Mouse (Mus musculus) urinary bladder, postnatal 36 days (tissue): ENCODE data around the gene Rplp0.

ENCODE experiments used
- DNase-seq, 2 experiments: peaks; one replicate each; pipeline ENCODE4 v3.0.0; 2022; ENCODE audit warnings: low spot score in 2 of 2, mixed read lengths in 1 of 2

Gene Rplp0

DNA sequence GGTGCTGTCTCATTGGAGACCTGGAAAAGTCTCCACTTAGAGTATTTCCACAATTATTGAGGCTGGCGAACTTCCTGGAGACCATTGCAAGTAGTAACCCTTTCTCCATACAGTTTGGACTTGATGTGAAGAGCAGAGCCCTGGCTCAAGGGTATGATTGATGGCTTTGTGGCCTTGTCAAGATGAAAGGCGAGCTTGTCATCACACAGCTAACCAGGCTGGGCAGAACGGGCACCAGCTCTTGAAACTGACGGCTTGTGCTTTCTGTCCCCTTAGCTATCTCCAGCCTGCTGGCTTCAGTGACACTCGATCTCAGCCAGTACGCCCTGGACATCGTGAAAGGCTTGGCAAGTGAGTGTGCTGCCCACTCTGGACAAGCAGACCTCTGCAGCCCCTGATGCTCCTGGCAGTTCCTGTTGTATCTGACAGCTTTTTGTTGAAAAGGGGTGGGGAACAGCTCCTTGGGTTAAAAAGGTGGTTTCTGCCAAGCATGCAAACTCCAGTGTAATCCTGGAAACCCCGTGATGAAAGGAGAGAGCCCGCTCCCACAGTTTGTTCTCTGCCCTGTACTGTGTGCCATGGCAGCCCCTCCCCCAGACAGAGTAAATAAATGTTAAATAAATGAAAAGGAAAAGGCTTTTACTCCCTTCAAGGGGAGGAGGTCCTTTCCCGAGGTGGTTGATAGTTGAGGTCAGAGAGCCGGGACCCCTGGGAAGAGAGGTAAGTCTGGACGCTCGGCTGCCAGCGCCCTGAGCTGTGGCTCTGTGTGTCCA lies 21.1 kb downstream of the Rplp0 start:
- DNase-seq, result no peak

DNA sequence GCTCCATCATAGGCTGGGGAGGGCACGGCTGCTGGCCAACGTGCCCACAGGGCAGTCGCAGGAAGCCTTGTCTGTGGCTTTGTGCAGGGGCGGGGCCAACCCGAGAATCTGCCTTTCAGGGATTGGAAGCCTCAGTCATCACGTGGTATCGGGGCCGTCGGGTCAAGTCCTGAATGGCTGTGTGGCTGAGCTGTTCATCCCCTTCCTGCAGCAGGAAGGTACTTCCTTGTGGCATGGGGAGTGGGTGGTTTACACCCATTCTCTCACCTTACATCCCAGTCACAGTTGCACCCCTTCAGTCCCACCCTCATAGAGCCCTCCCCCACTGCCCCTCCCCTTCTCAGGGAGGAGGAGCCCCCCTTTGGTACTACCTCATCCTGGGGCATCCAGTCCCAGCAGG lies 22.4 kb downstream of the Rplp0 start:
- no peak for DNase-seq

DNA sequence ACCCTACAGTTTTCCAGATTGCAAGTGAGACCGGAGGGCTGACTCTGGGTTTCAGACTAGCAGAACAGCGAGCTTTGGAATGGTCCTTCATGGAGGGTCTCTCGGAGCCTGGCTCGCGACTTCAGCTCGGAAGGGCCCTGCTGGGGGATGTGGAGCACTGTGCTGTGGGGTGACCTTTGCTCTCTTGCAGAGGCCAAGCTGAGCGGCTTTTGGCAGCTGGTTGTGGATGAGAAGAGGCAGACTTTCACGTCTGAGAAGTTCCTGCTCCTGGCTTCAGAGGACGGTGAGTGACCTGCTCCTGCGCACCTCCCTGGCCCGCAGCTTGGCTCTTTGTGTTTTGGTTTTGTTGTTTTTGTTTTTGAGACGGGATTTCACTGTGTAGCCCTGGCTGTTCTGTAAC lies 26.3 kb downstream of the Rplp0 start:
- no peak for DNase-seq

DNA sequence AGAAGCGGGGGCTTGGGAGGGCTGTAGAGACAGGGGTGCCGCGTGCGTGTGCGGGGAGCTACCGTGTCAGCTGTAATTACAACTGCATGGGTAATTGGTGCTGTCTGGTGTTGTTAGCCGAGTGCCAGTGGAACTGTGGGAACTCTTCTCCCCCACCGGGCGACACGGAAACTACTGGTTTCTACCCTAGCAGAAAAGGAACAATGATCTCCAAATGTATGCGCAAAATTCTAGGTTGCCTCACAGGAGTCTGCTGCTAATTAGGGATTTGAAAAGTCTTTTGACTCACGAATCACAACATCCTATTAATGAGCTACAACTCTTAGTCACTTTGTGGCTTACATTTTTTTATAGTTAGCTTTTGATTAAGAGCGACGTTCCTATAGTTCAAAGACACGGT lies 26.9 kb downstream of the Rplp0 start:
- DNase-seq, result no peak

DNA sequence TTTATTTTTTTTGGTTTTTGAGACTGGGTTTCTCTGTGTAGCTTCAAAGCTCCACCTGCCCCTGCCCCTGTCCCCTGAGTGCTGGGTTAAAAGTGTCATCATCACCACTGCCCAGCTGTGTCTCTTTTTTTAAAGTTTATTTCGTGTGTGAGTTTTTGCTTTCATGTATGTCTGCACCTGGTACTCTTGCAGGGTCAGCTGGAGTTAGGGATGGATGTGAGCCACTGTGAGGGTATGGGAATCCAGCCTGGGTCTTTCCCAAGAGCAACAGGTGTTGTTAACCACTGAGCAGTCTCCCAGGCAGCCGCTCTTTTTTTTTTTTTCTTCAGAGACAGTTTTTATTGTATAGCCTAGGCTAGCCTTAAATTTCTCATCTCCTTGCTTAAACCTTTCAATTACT lies 27.5 kb downstream of the Rplp0 start:
- DNase-seq, result no peak

DNA sequence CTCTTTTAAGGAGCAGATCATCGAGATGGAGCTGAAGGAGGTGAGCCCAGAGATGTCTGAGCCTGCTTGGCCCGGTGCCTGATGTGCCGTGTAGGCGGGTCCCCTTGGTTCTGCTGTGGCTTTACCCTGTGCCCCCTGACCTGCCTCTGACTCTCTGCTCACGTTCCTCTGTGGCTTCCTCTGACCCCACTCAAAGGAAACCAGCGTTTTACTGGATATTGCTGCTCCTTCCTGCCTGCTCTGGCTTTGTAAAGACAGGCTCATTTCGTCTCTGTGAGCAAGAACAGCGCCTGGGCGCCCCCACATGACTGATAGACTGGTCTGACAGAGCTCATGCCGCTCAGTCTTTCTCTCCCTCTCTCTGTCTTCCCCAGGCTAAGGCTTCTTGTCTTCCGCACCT lies 31.8 kb downstream of the Rplp0 start:
- no peak for DNase-seq

DNA sequence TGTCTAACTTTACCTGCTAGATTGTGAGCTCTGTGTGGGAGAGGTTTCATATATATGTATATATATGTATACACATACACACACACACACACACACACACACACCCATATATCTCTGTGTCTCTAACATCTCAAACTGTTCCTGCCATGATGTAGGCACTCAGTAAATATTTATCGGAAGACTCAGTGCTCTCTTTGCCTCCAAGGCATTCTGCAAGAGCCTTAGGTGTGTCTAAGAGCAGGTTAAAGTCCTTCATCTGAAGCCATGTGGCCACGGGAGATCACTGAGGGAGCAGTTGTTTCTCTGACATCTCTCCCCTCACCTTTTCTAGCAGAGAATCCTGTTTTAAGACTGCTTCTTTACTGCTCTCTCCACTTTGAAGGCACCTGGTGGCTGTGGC lies 32.2 kb downstream of the Rplp0 start:
- no peak for DNase-seq

DNA sequence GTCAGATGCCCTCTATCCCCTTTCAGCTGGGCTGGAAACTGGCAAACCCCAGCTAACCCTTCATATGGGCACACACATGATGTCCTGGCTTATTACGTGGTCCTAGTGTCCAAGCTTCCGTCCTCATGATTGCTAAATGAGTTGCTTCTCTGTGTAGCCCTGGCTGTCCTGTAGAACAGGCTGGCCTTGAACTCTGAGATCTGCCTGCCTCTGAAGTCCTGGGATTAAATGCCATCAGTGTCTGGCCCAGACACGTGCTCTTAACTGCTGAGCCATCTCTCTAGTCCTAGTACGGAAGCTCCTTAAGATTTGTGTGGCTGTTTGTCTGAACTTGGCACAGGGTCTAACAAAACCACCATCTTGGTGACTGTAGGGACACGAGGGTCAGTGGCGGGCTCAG lies 44.3 kb downstream of the Rplp0 start:
- DNase-seq, result no peak

DNA sequence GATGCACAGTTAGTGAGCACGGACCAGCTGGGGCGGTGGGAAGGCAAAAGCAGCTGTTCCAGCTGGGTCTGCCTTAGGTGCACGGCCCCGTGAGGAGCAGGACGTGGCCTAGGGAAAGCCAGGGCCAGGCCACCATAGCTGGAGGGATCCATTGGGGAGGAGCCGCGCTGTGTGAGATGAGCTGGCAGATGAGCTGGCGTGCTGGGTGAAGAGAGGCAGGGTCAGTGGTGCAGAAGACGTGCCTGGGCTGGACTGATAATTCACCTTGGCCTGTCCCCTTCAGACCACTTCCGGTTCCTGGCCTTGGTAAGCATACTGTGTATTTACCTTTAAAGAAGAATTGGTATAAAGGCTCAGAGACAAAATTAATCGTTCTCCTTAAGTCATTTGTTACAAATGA lies 52.3 kb downstream of the Rplp0 start:
- no peak for DNase-seq
